Mouse (Mus musculus) megakaryocyte-erythroid progenitor cell, adult 5-6 weeks (primary cell): ENCODE measurements at regions not wholly inside any gene's neighbourhood (a gene's known extent, or its start where the extent isn't known, plus 50 kb on each side); places are given as distances from the start of the nearest gene placed in this dataset.

Experiments used
- ATAC-seq: replicated peaks from 2 replicates; pipeline ENCODE4 v1.8.0; 2016; ENCODE audit warnings: mild to moderate bottlenecking, inconsistent platforms; ENCODE audit not compliant: severe bottlenecking, poor library complexity, low FRiP score, low TSS enrichment

DNA sequence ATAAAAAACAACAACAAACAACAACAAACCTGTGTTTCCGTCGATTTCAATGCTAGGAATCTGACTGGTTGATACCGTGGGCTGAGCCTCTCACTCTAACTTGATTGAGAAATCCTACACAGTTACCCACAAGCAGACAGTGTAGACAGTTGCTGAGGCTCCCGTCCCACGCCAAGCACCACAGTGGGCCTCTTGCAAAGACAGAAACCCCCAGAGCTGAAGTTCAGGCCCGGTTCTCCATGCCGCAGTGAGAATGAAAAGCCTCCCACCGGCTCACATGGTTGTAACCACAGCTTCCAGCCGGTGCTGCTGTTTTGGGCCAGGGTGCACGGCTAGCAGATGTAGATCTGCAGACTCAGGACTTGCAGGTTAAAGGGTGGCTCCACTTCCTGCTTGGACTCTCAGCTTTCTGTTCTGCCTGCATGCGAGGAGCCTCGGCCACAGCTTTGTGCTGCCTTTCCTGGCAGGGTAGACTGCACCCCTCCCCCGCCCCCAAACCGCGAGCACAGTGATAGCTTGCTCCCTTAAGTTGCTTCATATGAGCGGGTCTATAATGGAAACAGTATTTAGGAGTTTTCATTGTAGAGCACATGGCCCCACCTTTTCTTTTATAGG lies 133.6 kb upstream of the Zfp64 start:
- ATAC-seq, result peak; percentile 47; the same call in 1 of the 2 replicates

DNA sequence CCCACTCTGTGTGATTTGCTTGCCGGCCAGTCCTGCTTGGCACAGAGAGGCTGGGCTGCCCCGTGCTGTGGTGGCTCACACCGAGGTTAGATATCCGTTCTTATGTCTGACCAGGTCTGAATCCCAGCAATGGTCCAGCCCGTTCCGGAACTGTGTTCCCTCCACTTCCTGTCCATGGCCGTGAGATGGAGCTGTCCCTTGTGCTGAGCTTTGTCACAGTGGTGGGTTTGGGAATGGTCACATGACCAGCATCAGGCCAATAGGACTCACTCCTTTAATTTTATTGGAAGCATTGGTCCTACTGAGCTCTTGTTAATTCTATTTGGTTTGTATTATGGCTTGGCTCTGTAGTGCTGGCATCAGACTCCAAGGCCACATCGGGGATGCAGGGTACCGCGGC lies 132.9 kb upstream of the Zfp64 start:
- no peak for ATAC-seq

DNA sequence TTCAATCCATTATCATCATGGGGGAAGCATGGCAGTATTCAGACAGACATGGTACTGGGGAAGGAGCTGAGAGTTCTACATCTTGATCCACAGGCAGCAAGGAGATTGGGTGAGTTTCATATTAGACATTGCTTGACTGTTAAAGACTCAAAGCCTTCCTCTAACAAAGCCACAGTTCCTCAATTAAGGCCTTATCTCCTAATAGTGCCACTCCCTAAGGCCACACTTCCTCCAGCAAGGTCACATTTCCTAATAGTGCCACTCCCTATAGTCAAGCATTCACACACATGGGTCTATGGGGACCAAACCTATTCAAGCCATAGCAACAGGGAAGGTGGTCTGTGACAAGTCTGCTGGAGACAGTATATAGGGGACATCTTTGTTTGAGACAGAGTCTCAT lies 115.9 kb upstream of the Zfp64 start:
- ATAC-seq, result no peak

DNA sequence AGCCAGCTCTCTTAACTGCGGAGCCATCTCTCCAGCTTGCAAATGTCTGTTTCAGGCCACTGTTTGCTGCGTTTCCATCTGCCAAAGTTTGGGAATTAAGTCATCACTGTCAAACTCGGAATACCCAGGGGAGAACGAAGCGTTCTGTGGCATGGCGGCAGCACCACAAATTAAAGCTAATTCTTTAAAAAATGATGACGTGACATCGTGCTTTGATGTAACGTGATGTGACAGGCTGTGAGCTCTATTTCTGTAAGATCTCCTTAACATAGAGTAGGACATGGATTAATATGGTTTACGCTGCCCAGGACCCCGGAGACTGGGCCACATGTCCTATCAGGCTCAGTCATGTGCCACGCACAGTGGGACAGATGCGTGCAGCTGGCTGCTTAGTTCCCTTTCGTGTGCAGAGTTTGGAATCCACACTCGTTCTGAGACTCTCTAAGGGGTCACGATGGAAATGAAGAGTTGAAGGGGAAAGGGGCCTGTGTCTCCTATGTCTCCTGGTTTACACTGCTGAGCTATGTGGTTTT lies 109.8 kb upstream of the Zfp64 start:
- ATAC-seq, result no peak

DNA sequence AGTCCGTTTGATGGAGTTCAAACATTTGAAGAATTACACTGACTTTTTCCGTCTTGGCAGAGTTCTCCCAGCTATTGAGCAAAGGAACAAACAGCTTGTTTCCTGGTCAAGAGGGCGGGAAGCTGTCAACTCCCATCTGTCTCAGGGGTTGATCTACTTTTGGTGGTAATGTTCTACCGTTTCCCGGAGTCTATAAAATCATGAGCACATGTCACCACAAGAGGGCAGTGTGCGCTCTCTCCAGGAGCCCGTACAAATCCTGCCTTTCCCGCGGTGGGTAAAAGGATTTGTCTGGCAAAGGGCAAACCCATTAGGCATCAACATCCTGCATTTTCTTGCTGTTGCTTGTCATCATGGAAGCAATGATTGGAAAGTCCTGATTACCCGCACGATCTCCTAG lies 106.1 kb upstream of the Zfp64 start:
- ATAC-seq, result peak; percentile 86

DNA sequence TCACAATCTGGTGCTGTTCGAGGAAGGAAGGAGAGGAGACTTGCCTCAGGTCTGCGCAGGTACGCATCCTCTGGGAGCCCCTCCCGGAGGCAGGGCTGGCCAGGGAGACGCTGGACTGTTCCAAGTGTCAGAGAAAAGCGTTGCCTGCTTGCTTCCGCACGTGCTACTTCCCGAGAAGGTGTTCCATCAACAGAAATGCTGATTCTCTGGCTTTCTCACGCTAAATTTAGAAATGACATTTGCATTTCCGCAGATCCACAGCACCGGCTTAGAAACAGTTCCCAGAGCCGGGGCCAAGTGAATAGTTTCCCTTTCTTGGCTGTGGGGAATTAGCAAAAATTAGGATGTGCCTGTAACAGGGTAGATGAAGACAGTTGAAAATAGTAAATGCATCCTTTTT lies 105.1 kb upstream of the Zfp64 start:
- no peak for ATAC-seq

DNA sequence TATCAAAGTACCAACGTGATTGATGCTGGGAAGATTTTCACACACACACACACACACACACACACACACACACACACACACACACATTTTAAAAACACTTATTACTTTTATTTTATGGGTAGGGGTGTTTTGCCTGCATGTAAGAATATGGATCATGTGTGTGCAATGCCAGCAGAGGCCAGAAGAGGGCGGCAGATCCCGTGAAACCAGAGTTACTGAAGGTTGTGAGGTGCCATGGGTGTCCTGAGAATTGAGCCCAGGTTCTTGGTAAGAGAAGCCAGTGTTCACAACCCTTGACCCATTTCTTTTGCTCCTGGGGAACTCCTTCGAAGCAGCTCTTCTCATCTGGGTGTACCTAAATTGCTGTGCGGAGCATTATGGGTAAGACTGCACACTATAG lies 102.4 kb upstream of the Zfp64 start:
- no peak for ATAC-seq

DNA sequence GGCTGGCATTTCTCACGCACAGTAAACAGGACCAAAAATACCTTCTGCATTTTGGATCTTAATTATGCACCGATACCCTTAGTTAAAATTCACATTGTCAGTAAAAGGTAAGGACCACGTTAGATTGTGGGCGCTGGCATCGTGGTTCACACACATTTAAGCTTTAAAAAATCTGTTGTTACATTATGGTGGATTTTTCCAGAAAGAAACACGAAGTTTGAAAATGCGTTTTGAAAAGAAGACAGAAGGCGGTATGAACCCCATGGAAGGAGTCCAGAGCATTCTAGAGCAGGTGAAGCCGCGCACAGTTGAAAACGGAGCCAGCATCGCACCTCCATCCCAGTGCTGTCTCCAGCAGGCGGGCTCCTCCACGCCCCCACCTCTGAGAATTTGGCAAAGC lies 94.6 kb upstream of the Zfp64 start:
- no peak for ATAC-seq

DNA sequence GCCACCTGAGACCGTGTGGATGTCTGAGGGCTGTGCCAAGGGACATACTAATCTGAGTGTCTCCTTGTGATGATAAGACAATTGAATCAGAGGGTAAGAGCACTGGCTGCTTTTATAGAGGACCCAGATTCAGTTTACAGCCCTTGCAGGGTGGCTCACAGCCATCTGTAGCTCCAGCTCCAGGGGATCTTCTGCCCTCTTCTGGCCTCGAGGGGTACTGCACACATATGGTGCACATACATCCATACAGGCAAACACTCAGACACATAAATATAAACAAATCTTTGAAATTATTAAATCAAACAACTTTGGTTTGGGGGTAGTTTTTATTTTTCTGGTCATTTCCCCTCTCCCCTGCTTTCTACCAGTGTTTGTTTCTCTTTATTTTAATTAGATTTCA lies 86.4 kb upstream of the Zfp64 start:
- no peak for ATAC-seq

DNA sequence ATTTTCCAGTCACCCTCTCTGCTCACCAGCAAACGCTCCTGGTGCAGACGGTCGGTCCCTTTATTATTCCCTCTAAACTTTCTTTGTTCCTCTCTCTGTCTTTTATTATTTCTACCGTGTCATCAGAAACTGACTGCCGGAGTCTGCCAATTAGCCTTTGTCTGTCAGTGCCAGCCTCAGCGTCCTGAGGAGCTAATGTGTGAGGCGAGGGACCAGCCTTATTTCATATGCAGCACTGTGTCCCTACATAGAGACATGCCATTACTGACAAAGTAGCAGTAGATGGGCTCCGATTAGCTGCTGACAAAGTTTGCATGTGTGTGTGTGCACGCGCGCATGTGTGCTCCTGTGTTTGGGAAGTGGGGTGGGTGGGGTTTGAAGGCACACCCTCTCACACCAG lies 82.6 kb upstream of the Zfp64 start:
- ATAC-seq, result no peak

DNA sequence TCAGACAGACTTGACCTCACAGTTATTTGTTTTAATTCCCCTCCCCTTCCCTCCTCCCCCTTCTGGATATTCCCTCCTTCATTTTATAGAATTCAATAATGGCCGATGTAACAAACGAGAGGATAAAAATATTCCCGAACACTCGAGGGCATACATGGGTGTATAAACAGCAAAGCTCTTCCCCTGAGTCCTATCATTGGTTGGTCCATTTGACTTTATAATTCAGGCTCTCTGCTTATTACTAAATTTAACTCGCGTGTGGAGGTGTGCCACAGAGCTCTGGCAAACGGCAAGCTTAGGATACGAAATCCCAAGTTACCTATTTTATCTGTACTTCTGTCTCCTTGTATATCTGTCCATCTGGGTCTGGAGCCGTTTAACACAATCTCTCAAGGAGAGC lies 82.1 kb upstream of the Zfp64 start:
- no peak for ATAC-seq

DNA sequence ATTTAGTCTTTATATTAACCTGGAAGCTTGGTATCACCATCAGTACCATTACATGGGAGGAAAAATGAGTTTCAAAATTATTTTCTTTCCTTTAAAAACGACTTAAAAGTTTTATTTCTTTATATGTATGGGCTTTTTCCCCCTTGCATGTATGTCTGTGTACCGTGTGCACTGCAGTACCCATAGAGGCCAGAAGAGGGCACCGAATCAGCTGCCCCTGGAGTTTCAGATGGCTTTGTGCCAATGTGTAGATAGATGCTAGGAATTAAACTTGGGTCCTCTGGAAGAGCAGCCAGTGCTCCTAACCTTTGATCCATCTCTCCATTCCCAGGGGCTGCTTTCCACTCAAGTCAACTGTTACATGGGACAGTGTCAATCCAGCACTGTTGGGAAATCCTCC lies 79.9 kb upstream of the Zfp64 start:
- ATAC-seq, result 0 out of 2 replicates have a peak, but pooled peaks have one; percentile 50

DNA sequence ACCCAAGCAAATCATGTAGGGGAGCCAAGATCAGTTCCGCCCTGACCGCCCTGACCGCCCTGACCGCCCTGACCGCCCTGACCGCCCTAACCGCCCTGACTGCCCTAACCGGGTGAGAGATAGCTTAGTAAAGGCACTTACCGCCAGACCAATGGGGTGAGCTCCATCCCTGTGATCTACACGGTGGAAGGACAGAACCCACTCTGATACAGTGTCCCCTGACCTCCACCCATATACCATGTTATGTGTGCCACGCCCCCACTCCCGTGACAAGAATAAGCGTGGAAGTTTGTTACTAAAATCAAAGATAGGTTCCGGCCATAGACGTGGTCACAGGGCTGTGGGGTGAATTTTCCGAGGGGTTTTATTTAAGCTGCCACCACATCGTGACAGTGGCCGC lies 78.6 kb upstream of the Zfp64 start:
- ATAC-seq, result no peak

DNA sequence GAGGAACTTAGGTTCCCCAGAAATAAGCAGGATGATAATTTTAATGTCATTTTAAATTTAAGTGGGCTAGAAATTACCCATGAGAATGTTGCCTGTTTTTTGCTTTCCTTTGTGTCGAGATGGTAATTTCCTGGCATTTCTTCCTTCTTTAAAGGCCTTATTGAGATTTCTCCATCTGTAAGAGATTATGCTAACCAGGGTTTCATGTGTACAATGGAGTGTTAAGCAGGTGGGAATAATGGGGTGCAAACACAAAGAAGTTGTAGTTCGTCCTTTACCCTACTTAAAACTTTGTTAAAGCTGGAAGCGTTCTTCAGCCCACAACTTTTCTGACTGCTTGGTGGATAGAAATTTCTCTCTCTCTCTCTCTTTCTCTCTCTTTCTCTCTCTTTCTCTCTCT lies 77.8 kb upstream of the Zfp64 start:
- ATAC-seq, result no peak

DNA sequence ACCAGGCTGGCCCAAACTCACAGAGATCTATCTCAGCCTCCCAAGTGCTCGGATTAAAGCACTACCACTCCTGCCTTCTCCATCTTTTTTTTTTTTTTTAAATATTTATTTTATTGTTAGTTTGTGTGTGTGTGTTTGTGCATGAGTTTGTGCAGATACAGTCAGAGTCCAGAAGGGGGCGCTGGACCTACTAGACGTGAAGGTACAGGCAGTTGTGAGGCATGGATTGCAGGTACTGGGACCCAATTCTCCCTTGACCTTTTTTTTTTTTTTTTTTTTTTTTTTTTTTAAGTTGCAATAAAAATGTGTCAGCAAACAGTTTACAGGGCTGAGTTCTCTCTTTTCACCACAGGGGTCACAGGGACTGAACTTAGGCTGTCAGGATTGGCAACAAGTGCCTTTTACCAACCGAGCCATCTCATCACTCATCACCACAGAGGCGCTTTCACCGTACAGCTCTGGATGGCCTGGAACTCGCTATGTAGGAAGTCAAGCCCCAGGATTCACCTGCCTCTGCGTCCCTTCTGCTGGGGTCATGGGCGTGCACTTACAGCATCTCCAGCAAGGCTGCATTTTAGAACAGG lies 73.2 kb upstream of the Zfp64 start:
- ATAC-seq, result no peak

DNA sequence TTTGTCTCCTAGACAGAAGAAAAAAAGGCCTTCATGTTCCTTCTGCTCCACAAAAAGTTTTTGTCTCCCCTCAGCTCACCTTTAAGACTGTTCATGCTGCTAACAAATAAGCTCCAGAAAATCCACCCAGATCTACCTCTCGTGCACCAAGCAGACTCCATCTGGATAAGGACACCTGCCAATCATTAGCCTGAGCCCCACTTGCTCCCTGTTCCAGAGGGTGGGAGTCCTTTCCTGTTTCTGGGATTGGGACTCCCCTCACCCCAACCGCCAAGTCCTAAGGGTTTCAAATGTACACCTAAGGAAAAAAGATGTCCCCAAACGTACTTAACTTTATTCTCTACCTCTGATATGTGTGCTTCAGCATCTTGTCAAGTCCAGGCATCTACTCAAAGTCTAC lies 63.6 kb upstream of the Zfp64 start:
- ATAC-seq, result no peak

DNA sequence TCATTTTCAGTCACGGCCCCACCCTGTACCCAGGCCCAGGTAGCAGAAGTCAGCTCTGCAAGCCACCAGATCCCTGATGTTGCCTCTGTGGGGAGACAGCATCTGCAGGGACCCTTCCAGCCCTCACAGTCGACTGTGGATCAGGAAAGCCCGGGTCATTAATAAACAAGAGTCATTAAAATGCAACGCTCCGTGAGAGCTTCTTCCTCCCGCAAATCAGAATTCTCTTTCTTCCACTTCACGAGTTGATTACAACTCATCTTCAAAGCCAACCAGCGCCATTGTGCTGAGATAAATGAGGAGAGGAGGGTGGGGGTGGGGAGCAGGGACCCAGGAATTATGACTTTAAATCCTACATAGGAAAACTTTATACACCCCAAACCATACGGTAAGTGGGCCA lies 54.9 kb upstream of the Zfp64 start:
- ATAC-seq, result no peak

DNA sequence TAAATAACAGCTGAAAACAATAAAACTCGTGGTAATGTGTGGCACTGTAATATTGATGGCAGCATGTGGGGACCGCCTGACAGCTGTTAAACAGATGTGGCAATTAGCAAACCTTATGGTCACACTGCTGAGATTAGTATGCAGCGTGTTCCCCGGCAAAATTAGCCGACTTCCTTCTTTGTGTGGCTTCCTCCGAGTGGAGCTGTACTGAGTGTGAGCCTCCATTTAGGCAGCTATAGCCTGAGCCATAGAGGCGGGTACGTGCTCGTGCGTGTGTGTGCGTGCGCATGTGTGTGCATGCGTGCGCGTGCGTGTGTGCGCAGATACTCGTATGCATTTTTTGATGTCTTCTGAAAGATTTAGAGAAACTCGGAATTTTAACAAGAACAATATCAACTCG lies 53.4 kb upstream of the Zfp64 start:
- no peak for ATAC-seq

DNA sequence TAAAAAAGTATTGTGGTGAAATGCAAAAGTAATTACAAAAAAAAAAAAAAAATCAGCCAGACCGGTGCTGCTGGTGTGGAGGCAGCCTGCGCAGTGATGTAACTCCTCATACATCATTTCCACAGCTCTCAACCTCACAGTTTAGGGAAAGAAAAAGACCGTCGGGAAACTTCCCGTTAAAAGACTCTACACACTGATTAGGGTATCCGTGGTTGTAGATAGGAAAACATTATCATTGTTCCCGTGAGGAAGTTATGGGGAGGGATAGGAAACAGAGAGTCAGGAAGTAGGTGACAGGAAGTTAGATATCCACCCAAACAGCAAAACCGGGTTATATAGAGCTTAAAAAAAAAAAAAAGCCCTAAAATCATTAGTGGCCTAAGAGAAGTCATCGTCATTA lies 52.9 kb upstream of the Zfp64 start:
- ATAC-seq, result no peak

DNA sequence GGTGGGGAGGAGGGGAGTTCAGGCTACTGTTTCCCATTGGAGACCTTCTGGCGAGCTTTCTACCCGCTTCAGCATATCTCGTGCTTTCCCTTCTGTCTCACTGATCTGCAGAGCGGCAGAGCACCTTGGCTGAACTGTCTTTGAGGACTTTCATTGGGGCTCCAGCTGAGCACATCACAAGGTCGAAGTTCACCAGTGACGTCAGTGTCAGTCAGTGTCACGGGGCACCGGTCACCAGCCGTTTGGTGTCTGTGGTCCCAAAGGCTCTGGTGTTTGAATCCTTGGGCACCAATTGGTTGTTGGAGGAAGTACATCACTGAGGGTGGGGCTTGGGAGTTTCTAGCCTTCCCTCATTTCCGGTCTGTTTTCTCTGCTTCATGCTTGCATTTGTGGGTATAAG lies 51.2 kb upstream of the Zfp64 start:
- ATAC-seq, result no peak

DNA sequence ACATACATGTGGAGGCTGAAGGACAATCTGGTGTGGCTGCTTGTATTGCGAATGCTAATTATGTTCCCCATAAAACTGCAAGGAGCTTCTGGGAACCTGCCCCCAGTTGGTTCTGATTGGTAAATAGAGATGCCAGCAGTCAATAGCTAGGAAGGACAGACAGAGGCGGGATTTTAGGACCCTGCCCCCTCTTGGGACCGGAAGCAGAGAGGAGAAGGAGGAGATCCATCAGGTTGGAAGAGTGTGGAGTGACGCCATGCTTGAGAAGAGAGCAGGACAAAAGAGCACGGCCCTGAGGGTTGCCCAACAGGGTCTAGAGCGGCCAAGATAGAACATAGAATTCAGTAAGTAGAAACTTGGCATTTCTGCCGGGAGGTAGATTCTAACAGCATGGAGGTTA lies 50.4 kb upstream of the Zfp64 start:
- ATAC-seq, result no peak
